Mouse (Mus musculus) Patski (cell line): ENCODE data around the gene Ttc6. TPM values are rescaled to one million over a fixed set of nuclear protein-coding genes. Genes with fewer than 3 reads are reported as not detected.

ENCODE experiments used
- ATAC-seq: fragments of 100-300 bp; one replicate; pipeline ENCODE4 v1.8.0; 2021
- CTCF ChIA-PET: fragments of 350-600 bp; sonication (Branson Sonifier 250); formaldehyde crosslinking; loops from one replicate; lab custom pipeline; 2022; ENCODE audit warnings: inconsistent platforms; lab: Charles Lee
- POLR2A ChIA-PET: fragments of 350-600 bp; sonication (Branson Sonifier 250); formaldehyde crosslinking; loops from one replicate; lab custom pipeline; 2022; ENCODE audit warnings: antibody characterized with exemption, inconsistent platforms; lab: Charles Lee
- DNase-seq: peaks from one replicate; pipeline ENCODE4 v3.0.0-alpha.2; 2011; ENCODE audit warnings: low read depth, low spot score
- H3K27me3 ChIP-seq: fragments of 371-371 bp; one replicate; pipeline ENCODE4 v1.5.1; 2021
- CTCF ChIP-seq: fragments of 100-300 bp; IDR thresholded peaks from one replicate; pipeline ENCODE4 v1.5.1; 2021
- in situ Hi-C: fragments of 300-500 bp; cut with MboI; formaldehyde crosslinking; loops from 3 replicates; pipeline ENCODE4 v1.11.1; 2018; ENCODE audit warnings: low pct_unique_long_range_greater_than_20kb, mixed read lengths
- polyA plus RNA-seq: library from polyadenylated mRNA; unstranded; gene quantifications from one replicate; pipeline ENCODE4 v1.2.3, GENCODE M21; 2021

The Ttc6 gene
- polyA plus RNA-seq, 1 experiment from 2014 or later: 0.05 TPM

GRCm38 (mm10) chr12:57554091-57554490 lies 9.8 kb upstream of the Ttc6 start:
- ChIA-PET CTCF (no interaction called here), POLR2A (no interaction called here)
- ATAC-seq (no peak), DNase-seq (no peak)
- peaks cover 48% of the 10 kb centered on the region for H3K27me3 ChIP-seq
- no peak for TF ChIP-seq CTCF
- in situ Hi-C loops: no loop called here

- ChIA-PET POLR2A (interaction anchor here (0.7 kb wide), 1 partner anchor 60 kb away, joined by 3 read pairs; no protein-coding TSS in a partner anchor), CTCF (no interaction called here)
- DNase-seq (no peak), ATAC-seq (peak; percentile 51)
- peaks cover 28% of the 10 kb centered on the region for H3K27me3 ChIP-seq
- no peak for TF ChIP-seq CTCF
- in situ Hi-C loops: no loop called here
These were observed 7.9 kb downstream of the Ttc6 start for GRCm38 (mm10) chr12:57571773-57572172.

- TF ChIP-seq CTCF: no peak
- ChIA-PET CTCF (no interaction called here), POLR2A (no interaction called here)
- DNase-seq: no peak
- peaks cover 32% of the 10 kb centered on the region for H3K27me3 ChIP-seq
- in situ Hi-C loops: no loop called here
- no peak for ATAC-seq
These were observed 8.5 kb downstream of the Ttc6 start for GRCm38 (mm10) chr12:57572415-57572814.

- no peak for ATAC-seq
- ChIA-PET POLR2A (no interaction called here), CTCF (no interaction called here)
- in situ Hi-C loops: no loop called here
- peak; percentile 42 for TF ChIP-seq CTCF
- DNase-seq: no peak
- H3K27me3 ChIP-seq: peaks cover 36% of the 10 kb centered on the region
These were observed 12.2 kb downstream of the Ttc6 start for GRCm38 (mm10) chr12:57575931-57576628.

- ATAC-seq: no peak
- no peak for TF ChIP-seq CTCF
- H3K27me3 ChIP-seq: peaks cover 30% of the 10 kb centered on the region
- ChIA-PET CTCF (no interaction called here), POLR2A (no interaction called here)
- in situ Hi-C loops: no loop called here
- no peak for DNase-seq
These were observed 43.7 kb downstream of the Ttc6 start for GRCm38 (mm10) chr12:57607624-57608023.

GRCm38 (mm10) chr12:57615137-57615536 lies 51.2 kb downstream of the Ttc6 start:
- CTCF ChIA-PET: no interaction called here
- POLR2A ChIA-PET: no interaction called here
- H3K27me3 ChIP-seq: peaks cover 35% of the 10 kb centered on the region
- ATAC-seq (no peak), DNase-seq (no peak)
- no peak for TF ChIP-seq CTCF
- in situ Hi-C loops: no loop called here

- no peak for DNase-seq
- no peak for ATAC-seq
- TF ChIP-seq CTCF: peak; percentile 29
- ChIA-PET POLR2A (no interaction called here), CTCF (no interaction called here)
- in situ Hi-C loops: no loop called here
- H3K27me3 ChIP-seq: peaks cover 32% of the 10 kb centered on the region
These were observed 58.1 kb downstream of the Ttc6 start for GRCm38 (mm10) chr12:57622030-57622429.

- no peak for TF ChIP-seq CTCF
- ChIA-PET CTCF (no interaction called here), POLR2A (interaction anchor here (0.6 to 0.7 kb wide), 2 partner anchors 67 to 164 kb away, joined by 4 read pairs; no protein-coding TSS in a partner anchor)
- ATAC-seq (no peak), DNase-seq (no peak)
- H3K27me3 ChIP-seq: peaks cover 43% of the 10 kb centered on the region
- in situ Hi-C loops: no loop called here
These were observed 59.4 kb downstream of the Ttc6 start for GRCm38 (mm10) chr12:57623264-57623663.

GRCm38 (mm10) chr12:57624011-57624608 lies 60.2 kb downstream of the Ttc6 start:
- in situ Hi-C loops: no loop called here
- ChIA-PET POLR2A (interaction anchor here (0.7 kb wide), 1 partner anchor 163 kb away, joined by 4 read pairs; no protein-coding TSS in a partner anchor), CTCF (no interaction called here)
- TF ChIP-seq CTCF: no peak
- peaks cover 46% of the 10 kb centered on the region for H3K27me3 ChIP-seq
- no peak for ATAC-seq
- DNase-seq: no peak

GRCm38 (mm10) chr12:57650011-57650410 lies 86.1 kb downstream of the Ttc6 start:
- ChIA-PET CTCF (no interaction called here), POLR2A (no interaction called here)
- no peak for DNase-seq
- in situ Hi-C loops: no loop called here
- no peak for TF ChIP-seq CTCF
- ATAC-seq: no peak
- peaks cover 10% of the 10 kb centered on the region for H3K27me3 ChIP-seq

- ChIA-PET POLR2A (no interaction called here), CTCF (no interaction called here)
- no peak for ATAC-seq
- in situ Hi-C loops: no loop called here
- no peak for DNase-seq
- peaks cover 10% of the 10 kb centered on the region for H3K27me3 ChIP-seq
- TF ChIP-seq CTCF: no peak
These were observed 86.8 kb downstream of the Ttc6 start for GRCm38 (mm10) chr12:57650677-57651076.
